Mouse (Mus musculus) urinary bladder, postnatal 14 days (tissue): ENCODE measurements around the gene Rptor.

ENCODE experiments used
- DNase-seq: peaks from one replicate; pipeline ENCODE4 v3.0.0; 2021; ENCODE audit warnings: low spot score

The Rptor gene

GRCm38 (mm10) chr11:119602763-119603526, at the start of gene Rptor:
Gene Rptor (plus strand): TSS chr11:119602905.
- DNase-seq: peak; percentile 98

- no peak for DNase-seq
Observed at GRCm38 (mm10) chr11:119554706-119555105, 48.0 kb upstream of the Rptor start.

- DNase-seq: no peak
Observed at GRCm38 (mm10) chr11:119555170-119555569, 47.5 kb upstream of the Rptor start.

GRCm38 (mm10) chr11:119557940-119558869, 44.5 kb upstream of the Rptor start:
- no peak for DNase-seq

GRCm38 (mm10) chr11:119558870-119559610, 43.7 kb upstream of the Rptor start:
- DNase-seq: no peak

- DNase-seq: no peak
Observed at GRCm38 (mm10) chr11:119562286-119562685, 40.4 kb upstream of the Rptor start.

GRCm38 (mm10) chr11:119563166-119563565, 39.5 kb upstream of the Rptor start:
- DNase-seq: no peak

- DNase-seq: no peak
Observed at GRCm38 (mm10) chr11:119564383-119564782, 38.3 kb upstream of the Rptor start.

GRCm38 (mm10) chr11:119565021-119565420, 37.7 kb upstream of the Rptor start:
- no peak for DNase-seq

GRCm38 (mm10) chr11:119565684-119566083, 37.0 kb upstream of the Rptor start:
- DNase-seq: no peak

- DNase-seq: no peak
Observed at GRCm38 (mm10) chr11:119566188-119566587, 36.5 kb upstream of the Rptor start.

- DNase-seq: no peak
Observed at GRCm38 (mm10) chr11:119572316-119573010, 30.2 kb upstream of the Rptor start.

- no peak for DNase-seq
Observed at GRCm38 (mm10) chr11:119576855-119577254, 25.9 kb upstream of the Rptor start.

- no peak for DNase-seq
Observed at GRCm38 (mm10) chr11:119577721-119578120, 25.0 kb upstream of the Rptor start.

- no peak for DNase-seq
Observed at GRCm38 (mm10) chr11:119586511-119586910, 16.2 kb upstream of the Rptor start.

- DNase-seq: no peak
Observed at GRCm38 (mm10) chr11:119587112-119587511, 15.6 kb upstream of the Rptor start.

GRCm38 (mm10) chr11:119589242-119589641, 13.5 kb upstream of the Rptor start:
- DNase-seq: no peak

- DNase-seq: no peak
Observed at GRCm38 (mm10) chr11:119593966-119594365, 8.7 kb upstream of the Rptor start.

GRCm38 (mm10) chr11:119598856-119599255, 3.8 kb upstream of the Rptor start:
- no peak for DNase-seq

- no peak for DNase-seq
Observed at GRCm38 (mm10) chr11:119600286-119600685, 2.4 kb upstream of the Rptor start.

- DNase-seq: no peak
Observed at GRCm38 (mm10) chr11:119602177-119602700, 466 bp upstream of the Rptor start.
